Mouse (Mus musculus) forebrain, postnatal 0 days (tissue): Measurements from ENCODE around the gene Srrm1. TPM values are rescaled to one million over a fixed set of nuclear protein-coding genes. Genes with fewer than 3 reads are reported as not detected.

Experiments
- ATAC-seq: fragments of 200-750 bp; cut with Nextera tagmentation; 2 replicates; pipeline ENCODE4 v1.8.0; 2017; ENCODE audit warnings: mild to moderate bottlenecking, moderate library complexity
- DNase-seq: peaks from one replicate; pipeline ENCODE4 v3.0.0-alpha.2; 2015
- H3K27ac ChIP-seq: fragments of 300-500 bp; sonication (generic); 2 replicates; pipeline ENCODE4 v1.5.1; 2014; ENCODE audit warnings: low read depth, mild to moderate bottlenecking, antibody characterized with exemption, low read length, moderate library complexity, mixed read lengths
- H3K27me3 ChIP-seq: fragments of 300-500 bp; sonication (generic); 2 replicates; pipeline ENCODE4 v1.6.1; 2014; ENCODE audit warnings: mild to moderate bottlenecking, low read length, mixed read lengths; ENCODE audit not compliant: insufficient read depth
- H3K36me3 ChIP-seq: fragments of 300-500 bp; sonication (generic); 2 replicates; pipeline ENCODE4 v1.6.1; 2014; ENCODE audit warnings: mild to moderate bottlenecking, moderate library complexity; ENCODE audit not compliant: insufficient read depth
- H3K4me1 ChIP-seq: fragments of 300-500 bp; sonication (generic); 2 replicates; pipeline ENCODE4 v1.6.1; 2014; ENCODE audit warnings: antibody characterized with exemption; ENCODE audit not compliant: insufficient read depth
- H3K4me2 ChIP-seq: fragments of 300-500 bp; sonication (generic); 2 replicates; pipeline ENCODE4 v1.6.1; 2014; ENCODE audit warnings: low read depth, mild to moderate bottlenecking, moderate library complexity
- H3K4me3 ChIP-seq: fragments of 300-500 bp; sonication (generic); 2 replicates; pipeline ENCODE4 v1.5.1; 2014; ENCODE audit warnings: low read depth, low read length, mixed read lengths
- H3K9ac ChIP-seq: fragments of 300-500 bp; sonication (generic); 2 replicates; pipeline ENCODE4 v1.6.1; 2014; ENCODE audit warnings: mild to moderate bottlenecking
- H3K9me3 ChIP-seq: fragments of 300-500 bp; sonication (generic); 2 replicates; pipeline ENCODE4 v1.6.1; 2016; ENCODE audit warnings: low read length
- CTCF ChIP-seq: sonication (generic); IDR thresholded peaks from 2 replicates; pipeline ENCODE4 v1.5.1; 2016; ENCODE audit warnings: antibody characterized with exemption, control low read depth, low read depth
- WGBS: fragments of 180-500 bp; shearing (Covaris S2); extraction: QIAGEN DNeasy Blood & Tissue Kit; methylation state at CpG from one replicate; pipeline ENCODE4 v1.1.7; 2014; 5-methylcytosine and 5-hydroxymethylcytosine counted together
- polyA plus RNA-seq: library from polyadenylated mRNA; unstranded; fragments of >200 nt; fragmentation: Nextera tagmentation; extraction: Ambion mirVana; gene quantifications from 2 replicates; pipeline ENCODE4 v1.2.1, GENCODE M21; 2015
- total RNA-seq: library from RNA; depleted of rRNA; stranded (reverse); fragments of >200 nt; gene quantifications from 2 replicates; pipeline ENCODE4 v1.2.3, GENCODE M21; 2014; rRNA removed

Srrm1 gene
- total and polyA plus RNA-seq, 2 experiments from 2014 or later: 46.6 to 173 TPM

GRCm38 (mm10) chr4:135273307-135273682 is 79.8 kb downstream of the Srrm1 start:
- Histone ChIP-seq H3K36me3 (no peaks in the 10 kb centered on the region), H3K27ac (no peak overlapping the region), H3K4me1 (peaks cover 9% of the 10 kb centered on the region; the same call in 1 of the 2 replicates), H3K9ac (no peak overlapping the region), H3K9me3 (no peaks in the 10 kb centered on the region), H3K27me3 (no peaks in the 10 kb centered on the region), H3K4me3 (peak overlapping the region; percentile 81), H3K4me2 (peak overlapping the region; percentile 71)
- no peak for TF ChIP-seq CTCF
- WGBS: 4% methylated on average over 17 of the region's 17 CpGs
- DNase-seq: no peak
- ATAC-seq: no peak

DNA sequence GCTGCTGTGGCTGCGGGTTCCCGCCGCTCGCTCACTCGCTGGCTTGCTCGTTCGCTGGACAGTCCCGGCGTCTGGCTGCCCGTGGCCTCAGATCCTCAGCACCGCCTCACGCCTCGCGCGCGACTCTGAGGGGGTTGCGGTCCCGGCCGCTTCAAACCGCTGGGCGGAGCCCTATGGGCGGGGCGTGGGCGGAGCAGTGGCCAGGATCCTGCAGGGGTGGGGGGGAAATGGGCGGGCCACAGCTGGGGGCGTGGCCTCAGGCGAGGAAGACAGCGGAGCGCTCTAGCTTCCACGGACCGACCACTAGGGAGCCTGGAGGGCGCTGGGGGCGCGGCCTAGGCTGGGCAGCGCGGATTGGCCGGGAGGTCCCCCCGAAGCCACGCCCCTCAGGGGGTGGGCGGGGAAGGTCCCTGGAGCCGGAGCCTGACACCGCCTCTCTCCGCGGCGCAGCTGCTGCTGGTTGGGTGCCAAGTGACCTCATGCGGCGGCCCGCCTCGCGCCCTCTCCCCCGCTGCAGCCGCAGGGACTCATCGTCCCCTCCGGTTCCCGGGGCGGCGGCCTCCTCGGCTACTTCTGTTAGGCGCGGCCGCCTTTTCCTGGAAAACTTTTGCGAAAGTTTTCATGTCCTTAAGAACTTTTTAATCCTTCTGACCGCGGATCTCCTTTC is 80.3 kb downstream of the Srrm1 start, which contains the start of gene Clic4:
Gene Clic4 (minus strand): TSS at position 175 of the 667 bp plus-strand sequence.
- Histone ChIP-seq H3K27me3 (no peaks in the 10 kb centered on the region), H3K9me3 (no peaks in the 10 kb centered on the region), H3K27ac (peak within 1 kb of the TSS; percentile 84), H3K36me3 (no peaks in the 10 kb centered on the region), H3K4me1 (peaks cover 9% of the 10 kb centered on the region; the same call in 1 of the 2 replicates), H3K4me3 (peak within 1 kb of the TSS; percentile 81), H3K4me2 (peak within 1 kb of the TSS; percentile 71), H3K9ac (peak within 1 kb of the TSS; percentile 84)
- under 1% methylated on average over 55 of the region's 64 CpGs for WGBS
- TF ChIP-seq CTCF: peak; percentile 53; the same call in 1 of the 2 replicates
- ATAC-seq (peak; percentile 99), DNase-seq (peak; percentile 97)

DNA sequence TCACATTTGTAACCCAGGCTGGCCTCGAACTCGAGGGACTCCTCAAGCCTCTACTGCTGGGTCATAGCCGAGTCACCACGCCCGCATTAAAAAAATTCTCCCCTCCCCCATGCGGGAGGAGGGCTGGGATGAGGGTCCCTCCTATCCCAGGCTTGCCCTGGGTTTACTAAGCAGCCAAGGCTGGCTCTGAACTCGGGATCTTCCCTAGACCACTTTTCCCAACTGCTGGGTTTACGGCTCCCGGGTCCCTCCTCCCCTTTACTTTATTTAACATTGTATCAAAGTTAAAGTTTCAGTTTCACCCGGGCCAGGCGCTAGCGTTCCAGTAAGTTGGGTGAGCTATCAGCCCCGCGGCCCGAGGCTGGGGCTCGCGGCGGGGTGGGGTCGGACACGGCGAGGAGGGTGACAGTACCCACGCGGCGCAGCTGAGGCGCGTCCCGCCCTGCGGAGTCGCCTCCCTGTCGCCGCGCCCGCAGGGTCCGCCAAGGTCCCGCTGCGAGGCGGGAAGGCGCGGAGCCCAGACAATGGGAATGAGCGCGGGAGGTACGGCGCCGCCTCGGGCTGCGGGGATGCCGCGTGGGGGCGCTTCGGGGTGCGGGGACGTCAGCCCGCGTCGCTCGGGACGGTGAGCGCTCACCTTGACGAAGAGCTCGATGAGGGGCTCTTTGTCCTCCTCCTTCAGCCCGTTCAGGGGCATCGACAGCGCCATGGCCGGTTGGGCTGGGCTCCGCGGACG is 81.1 kb downstream of the Srrm1 start:
- Histone ChIP-seq H3K36me3 (no peaks in the 10 kb centered on the region), H3K27ac (peak overlapping the region; percentile 84), H3K4me3 (peak overlapping the region; percentile 81), H3K9me3 (no peaks in the 10 kb centered on the region), H3K4me2 (peak overlapping the region; percentile 71), H3K4me1 (peaks cover 15% of the 10 kb centered on the region), H3K27me3 (no peaks in the 10 kb centered on the region), H3K9ac (peak overlapping the region; percentile 84)
- ATAC-seq: peak; percentile 64
- WGBS: under 1% methylated on average over 56 of the region's 67 CpGs
- peak; percentile 59 for TF ChIP-seq CTCF
- DNase-seq: peak; percentile 69

- under 1% methylated on average over 20 of the region's 20 CpGs for WGBS
- Histone ChIP-seq H3K4me1 (peaks cover 18% of the 10 kb centered on the region), H3K27ac (peak overlapping the region; percentile 5; the same call in 1 of the 2 replicates)
Measured at GRCm38 (mm10) chr4:135271419-135271828, 81.7 kb downstream of the Srrm1 start.

More at GRCm38 (mm10) chr4:135271419-135271828, 81.7 kb downstream of the Srrm1 start:
- peak; percentile 50 for DNase-seq
- Histone ChIP-seq H3K36me3 (no peaks in the 10 kb centered on the region), H3K9me3 (no peaks in the 10 kb centered on the region), H3K4me3 (peak overlapping the region; percentile 81), H3K9ac (peak overlapping the region; percentile 84), H3K4me2 (peak overlapping the region; percentile 71), H3K27me3 (no peaks in the 10 kb centered on the region)
- ATAC-seq: no peak
- no peak for TF ChIP-seq CTCF

Other genes starting within 250 kb of the Srrm1 start
- not detected in 2 replicates for gene Runx3, start 232.7 kb downstream of the Srrm1 start, total RNA-seq
- gene Runx3, start 232.7 kb downstream of the Srrm1 start, polyA plus RNA-seq: not detected in 2 replicates
- 44.0 and 65.2 TPM in 2 replicates for gene Clic4, start 80.5 kb downstream of the Srrm1 start, total RNA-seq
- 34.5 and 41.5 TPM in 2 replicates for gene Clic4, start 80.5 kb downstream of the Srrm1 start, polyA plus RNA-seq
- 0.90 and 1.2 TPM in 2 replicates for gene Ncmap, start 44.9 kb upstream of the Srrm1 start, total RNA-seq
- gene Ncmap, start 44.9 kb upstream of the Srrm1 start, polyA plus RNA-seq: 0.63 and 0.86 TPM in 2 replicates
- gene Rcan3, start 80.5 kb upstream of the Srrm1 start, total RNA-seq: 52.4 and 67.3 TPM in 2 replicates
- gene Rcan3, start 80.5 kb upstream of the Srrm1 start, polyA plus RNA-seq: 32.6 and 40.4 TPM in 2 replicates
- gene Stpg1, start 141.5 kb upstream of the Srrm1 start, total RNA-seq: 0.24 and 0.62 TPM in 2 replicates
- gene Stpg1, start 141.5 kb upstream of the Srrm1 start, polyA plus RNA-seq: 0.64 and 1.0 TPM in 2 replicates
- 40.7 and 62.1 TPM in 2 replicates for gene Nipal3, start 141.7 kb upstream of the Srrm1 start, total RNA-seq
- 3.3 and 6.0 TPM in 2 replicates for gene Nipal3, start 141.7 kb upstream of the Srrm1 start, polyA plus RNA-seq
- gene Grhl3, start 220.3 kb upstream of the Srrm1 start, total RNA-seq: 1.0 and 1.5 TPM in 2 replicates
- gene Grhl3, start 220.3 kb upstream of the Srrm1 start, polyA plus RNA-seq: 0.44 and 0.76 TPM in 2 replicates